In the genomic region with DNA sequence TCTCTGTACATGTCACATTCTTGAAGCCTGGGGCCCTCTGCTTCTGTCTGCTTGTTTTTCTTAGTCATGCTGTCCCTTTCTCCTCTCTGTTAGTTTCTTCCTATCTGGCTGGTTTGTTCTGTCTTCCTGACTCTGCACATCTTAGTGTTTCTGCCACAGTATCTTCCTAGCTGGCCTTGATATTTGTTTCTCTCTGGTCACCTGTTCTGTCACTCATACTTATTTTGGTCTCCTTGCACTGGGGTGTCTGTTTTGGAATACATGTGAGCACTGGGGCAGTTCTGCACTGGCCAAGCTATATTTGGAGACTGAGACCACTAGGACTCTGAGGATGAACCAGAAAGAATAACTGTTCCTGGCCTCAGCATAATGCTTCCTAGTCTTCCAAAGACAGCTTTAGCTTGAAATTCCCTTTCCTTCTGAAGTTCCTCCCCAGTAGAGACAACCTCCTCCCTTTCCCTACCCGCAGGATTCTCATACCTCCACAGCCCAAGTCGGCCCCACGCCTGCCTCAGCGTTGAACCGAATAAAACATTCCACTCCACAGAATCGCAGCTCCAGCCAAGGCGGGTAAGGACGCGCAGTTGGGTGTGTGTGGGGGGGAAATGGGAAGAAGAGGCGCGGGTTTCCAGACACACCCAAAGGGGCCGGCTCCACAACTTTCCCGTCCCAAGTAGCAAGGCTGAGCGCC, we compare ENCODE assay signal across 8 mouse cellular contexts. TPM values are rescaled to one million over a fixed set of nuclear protein-coding genes. Genes with fewer than 3 reads are reported as not detected.
A peak's percentile ranks its signal among the peaks of the same experiment; 100 is the strongest.
DNase-seq lines count a peak whose midpoint lies in the region; ATAC-seq and TF ChIP-seq lines count a peak whose summit lies in the region.

No protein-coding gene starts in this region.

- peak overlapping the region; percentile 83 for H3K9ac ChIP-seq in heart, embryonic 13.5 days
- H3K9ac ChIP-seq in ES-Bruce4 (ENCODE audit: low read depth, poor library complexity, severe bottlenecking) = peak overlapping the region; percentile 59
- peak overlapping the region; percentile 78 for H3K9ac ChIP-seq in forebrain, embryonic 16.5 days (replicated peaks; ENCODE audit: low read depth, low read length)
- peak overlapping the region; percentile 74 for H3K9ac ChIP-seq in liver, embryonic 16.5 days (ENCODE audit: low read depth, low read length)

- H3K4me1 ChIP-seq in heart, embryonic 13.5 days = peaks cover 14% of the 10 kb centered on the region
- H3K4me1 ChIP-seq in ES-Bruce4 (ENCODE audit: control insufficient read depth, insufficient read depth, low read length) = peaks cover 2% of the 10 kb centered on the region
- H3K4me1 ChIP-seq in forebrain, embryonic 16.5 days (replicated peaks; ENCODE audit: control insufficient read depth, insufficient read depth, low read length) = peaks cover 18% of the 10 kb centered on the region
- peaks cover 5% of the 10 kb centered on the region for H3K4me1 ChIP-seq in liver, embryonic 16.5 days (ENCODE audit: control insufficient read depth, low read depth, low read length)

- 14% methylated on average over 14 of the region's 14 CpGs for WGBS in heart, embryonic 13.5 days
- WGBS in forebrain, embryonic 16.5 days = 9% methylated on average over 14 of the region's 14 CpGs
- WGBS in liver, embryonic 16.5 days (ENCODE audit: insufficient replicate concordance) = 14% methylated on average over 14 of the region's 14 CpGs

- ATAC-seq in heart, embryonic 13.5 days (ENCODE audit: extremely low read depth, insufficient number of reproducible peaks, low FRiP score, low TSS enrichment) = no peak
- ATAC-seq in forebrain, embryonic 16.5 days = no peak; the same call in 1 of the 2 replicates
- peak; percentile 8; the same call in 1 of the 2 replicates for ATAC-seq in liver, embryonic 16.5 days (ENCODE audit: low read depth)
- ATAC-seq in inflammation-experienced regulatory T-cells, adult 6 months = no peak

- no peaks in the 10 kb centered on the region for H3K9me3 ChIP-seq in heart, embryonic 13.5 days
- H3K9me3 ChIP-seq in ES-Bruce4 (replicated peaks; ENCODE audit: control insufficient read depth, insufficient read depth, low read length, poor library complexity, severe bottlenecking) = no peaks in the 10 kb centered on the region
- no peaks in the 10 kb centered on the region for H3K9me3 ChIP-seq in forebrain, embryonic 16.5 days (ENCODE audit: control insufficient read depth, low read length)
- no peaks in the 10 kb centered on the region for H3K9me3 ChIP-seq in liver, embryonic 16.5 days (replicated peaks; ENCODE audit: control insufficient read depth, low read length)

- 0 out of 2 replicates have a peak, but pooled peaks cover 3% of the 10 kb centered on the region for H3K36me3 ChIP-seq in heart, embryonic 13.5 days
- H3K36me3 ChIP-seq in ES-Bruce4 (ENCODE audit: control insufficient read depth, insufficient read depth, low read length, poor library complexity, severe bottlenecking) = no peaks in the 10 kb centered on the region
- no peaks in the 10 kb centered on the region for H3K36me3 ChIP-seq in forebrain, embryonic 16.5 days (ENCODE audit: control insufficient read depth, insufficient read depth)
- H3K36me3 ChIP-seq in liver, embryonic 16.5 days (ENCODE audit: control insufficient read depth, insufficient read depth) = no peaks in the 10 kb centered on the region; the same call in 1 of the 2 replicates

- no peak for TF ChIP-seq POLR2A in ES-Bruce4 (IDR thresholded peaks at IDR 0.05; ENCODE audit: insufficient read depth, low read length)

- TF ChIP-seq EP300 in ES-Bruce4 (IDR thresholded peaks at IDR 0.05; ENCODE audit: insufficient read depth, low read depth, low read length) = no peak

- no peak for TF ChIP-seq CTCF in ES-Bruce4 (IDR thresholded peaks at IDR 0.05; ENCODE audit: low read depth, low read length)

- peak overlapping the region; percentile 68 for H3K4me3 ChIP-seq in heart, embryonic 13.5 days
- H3K4me3 ChIP-seq in ES-Bruce4 (ENCODE audit: low read depth, low read length) = peak overlapping the region; percentile 95
- H3K4me3 ChIP-seq in forebrain, embryonic 16.5 days (replicated peaks; ENCODE audit: low read length) = peak overlapping the region; percentile 61
- H3K4me3 ChIP-seq in liver, embryonic 16.5 days (ENCODE audit: low read depth, low read length) = peak overlapping the region; percentile 71

- no peaks in the 10 kb centered on the region for H3K27me3 ChIP-seq in heart, embryonic 13.5 days (replicated peaks)
- no peaks in the 10 kb centered on the region for H3K27me3 ChIP-seq in ES-Bruce4 (ENCODE audit: control insufficient read depth, insufficient read depth, low read length, poor library complexity, severe bottlenecking)
- no peaks in the 10 kb centered on the region for H3K27me3 ChIP-seq in forebrain, embryonic 16.5 days (replicated peaks; ENCODE audit: control insufficient read depth, insufficient read depth, low read length)
- no peaks in the 10 kb centered on the region for H3K27me3 ChIP-seq in liver, embryonic 16.5 days (ENCODE audit: control insufficient read depth, insufficient read depth, low read depth, low read length)

- H3K27ac ChIP-seq in heart, embryonic 13.5 days (replicated peaks) = peak overlapping the region; percentile 91
- H3K27ac ChIP-seq in ES-Bruce4 (ENCODE audit: insufficient read depth, low read length) = no peak overlapping the region
- H3K27ac ChIP-seq in forebrain, embryonic 16.5 days (ENCODE audit: low read length) = no peak overlapping the region
- peak overlapping the region; percentile 94 for H3K27ac ChIP-seq in liver, embryonic 16.5 days (ENCODE audit: low read length)

- no peak for DNase-seq in heart, adult 18-20 months
- DNase-seq in right cerebral cortex, adult 2 months (ENCODE audit: low spot score in 2 of 2) = no peak
- no peak for DNase-seq in cerebellum, postnatal 36 days

- peak overlapping the region; percentile 77 for H3K4me2 ChIP-seq in heart, embryonic 13.5 days
- H3K4me2 ChIP-seq in forebrain, embryonic 16.5 days (ENCODE audit: low read length) = peak overlapping the region; percentile 74
- peak overlapping the region; percentile 82 for H3K4me2 ChIP-seq in liver, embryonic 16.5 days (ENCODE audit: low read depth, low read length)

RNA-seq across cellular contexts. Expression of gene Taz, which starts 0.5 kb away (rescaled TPM):
- polyA plus RNA-seq in heart, embryonic 13.5 days (2015; fragmentation: Nextera tagmentation; extraction: Ambion mirVana) = 63.9 and 66.2 TPM in 2 replicates
- 10 to 100 TPM; 45.4 to 47.6 TPM for total RNA-seq in heart, adult 18-20 months (2021)
- polyA plus RNA-seq in ES-Bruce4 (2011; ENCODE audit: insufficient read depth, insufficient read length, low read depth, missing spikeins) = 27.6 and 30.5 TPM in 2 replicates
- polyA plus RNA-seq in forebrain, embryonic 16.5 days (2015; fragmentation: Nextera tagmentation; extraction: Ambion mirVana) = 96.3 and 104 TPM in 2 replicates
- 27.8 and 30.2 TPM in 2 replicates for polyA plus RNA-seq in liver, embryonic 16.5 days (2015; fragmentation: Nextera tagmentation; extraction: Ambion mirVana)
- polyA plus RNA-seq in inflammation-experienced regulatory T-cells, adult 6 months (2017; shearing (Covaris generic)) = 10 to 100 TPM; 28.8 to 66.0 (median 58.8) TPM

RNA-seq across cellular contexts. Expression of gene Dnase1l1, which starts 1.0 kb away (rescaled TPM):
- 9.9 and 13.4 TPM in 2 replicates for polyA plus RNA-seq in heart, embryonic 13.5 days (2015; fragmentation: Nextera tagmentation; extraction: Ambion mirVana)
- 10 to 100 TPM; 17.7 to 23.5 TPM for total RNA-seq in heart, adult 18-20 months (2021)
- polyA plus RNA-seq in ES-Bruce4 (2011; ENCODE audit: insufficient read depth, insufficient read length, low read depth, missing spikeins) = 3.9 and 5.9 TPM in 2 replicates
- 2.8 and 3.1 TPM in 2 replicates for polyA plus RNA-seq in forebrain, embryonic 16.5 days (2015; fragmentation: Nextera tagmentation; extraction: Ambion mirVana)
- polyA plus RNA-seq in liver, embryonic 16.5 days (2015; fragmentation: Nextera tagmentation; extraction: Ambion mirVana) = 22.0 and 23.6 TPM in 2 replicates
- 10 to 100 TPM; 17.0 to 35.0 (median 23.7) TPM for polyA plus RNA-seq in inflammation-experienced regulatory T-cells, adult 6 months (2017; shearing (Covaris generic))

RNA-seq across cellular contexts. Expression of gene Rpl10, which starts 10.6 kb away (rescaled TPM):
- polyA plus RNA-seq in heart, embryonic 13.5 days (2015; fragmentation: Nextera tagmentation; extraction: Ambion mirVana) = 437 and 511 TPM in 2 replicates
- 100 to 1,000 TPM; 240 to 275 TPM for total RNA-seq in heart, adult 18-20 months (2021)
- 239 and 288 TPM in 2 replicates for polyA plus RNA-seq in ES-Bruce4 (2011; ENCODE audit: insufficient read depth, insufficient read length, low read depth, missing spikeins)
- 482 and 489 TPM in 2 replicates for polyA plus RNA-seq in forebrain, embryonic 16.5 days (2015; fragmentation: Nextera tagmentation; extraction: Ambion mirVana)
- 375 and 448 TPM in 2 replicates for polyA plus RNA-seq in liver, embryonic 16.5 days (2015; fragmentation: Nextera tagmentation; extraction: Ambion mirVana)
- polyA plus RNA-seq in inflammation-experienced regulatory T-cells, adult 6 months (2017; shearing (Covaris generic)) = 1,000 to 10,000 TPM in 1 of 3 experiments, 100 to 1,000 TPM in 2; 478 to 1,649 (median 679) TPM

RNA-seq across cellular contexts. Expression of gene Atp6ap1, which starts 15.7 kb away (rescaled TPM):
- polyA plus RNA-seq in heart, embryonic 13.5 days (2015; fragmentation: Nextera tagmentation; extraction: Ambion mirVana) = 117 and 131 TPM in 2 replicates
- 100 to 1,000 TPM; 130 to 139 TPM for total RNA-seq in heart, adult 18-20 months (2021)
- polyA plus RNA-seq in ES-Bruce4 (2011; ENCODE audit: insufficient read depth, insufficient read length, low read depth, missing spikeins) = 74.7 and 75.7 TPM in 2 replicates
- 202 and 229 TPM in 2 replicates for polyA plus RNA-seq in forebrain, embryonic 16.5 days (2015; fragmentation: Nextera tagmentation; extraction: Ambion mirVana)
- polyA plus RNA-seq in liver, embryonic 16.5 days (2015; fragmentation: Nextera tagmentation; extraction: Ambion mirVana) = 79.2 and 79.8 TPM in 2 replicates
- polyA plus RNA-seq in inflammation-experienced regulatory T-cells, adult 6 months (2017; shearing (Covaris generic)) = 100 to 1,000 TPM; 130 to 165 (median 156) TPM

RNA-seq across cellular contexts. Expression of gene Gdi1, which starts 23.6 kb away (rescaled TPM):
- polyA plus RNA-seq in heart, embryonic 13.5 days (2015; fragmentation: Nextera tagmentation; extraction: Ambion mirVana) = 136 and 152 TPM in 2 replicates
- total RNA-seq in heart, adult 18-20 months (2021) = 10 to 100 TPM; 50.9 to 66.5 TPM
- 157 and 164 TPM in 2 replicates for polyA plus RNA-seq in ES-Bruce4 (2011; ENCODE audit: insufficient read depth, insufficient read length, low read depth, missing spikeins)
- polyA plus RNA-seq in forebrain, embryonic 16.5 days (2015; fragmentation: Nextera tagmentation; extraction: Ambion mirVana) = 950 and 1,103 TPM in 2 replicates
- polyA plus RNA-seq in liver, embryonic 16.5 days (2015; fragmentation: Nextera tagmentation; extraction: Ambion mirVana) = 57.2 and 63.5 TPM in 2 replicates
- 100 to 1,000 TPM; 167 to 342 (median 246) TPM for polyA plus RNA-seq in inflammation-experienced regulatory T-cells, adult 6 months (2017; shearing (Covaris generic))

Comparison
In these comparisons a context has a peak if more than half of its experiments do, and no peak if none do; other contexts are left out.
1. H3K27ac ChIP-seq: peak in heart, embryonic 13.5 days (single experiment) and liver, embryonic 16.5 days (single experiment); none in ES-Bruce4 (single experiment) and forebrain, embryonic 16.5 days (single experiment).
2. Peak in every context shown above with its lines, with median percentiles within 50 percentile points of each other: H3K4me2 ChIP-seq, H3K4me3 ChIP-seq and H3K9ac ChIP-seq.